ENCODE assay signal across 8 mouse cellular contexts in genomic region chr11:53301167-53301515, GRCm38 (mm10). TPM values are rescaled to one million over a fixed set of nuclear protein-coding genes. Genes with fewer than 3 reads are reported as not detected.
DNase-seq lines count a peak whose midpoint lies in the region; ATAC-seq lines count a peak whose summit lies in the region.

No protein-coding gene starts in this region.

- no peak for ATAC-seq in heart, embryonic 12.5 days (ENCODE audit: insufficient number of reproducible peaks, low FRiP score)
- no peak for ATAC-seq in hindbrain, embryonic 16.5 days
- no peak for ATAC-seq in midbrain, embryonic 11.5 days (ENCODE audit: low FRiP score)
- ATAC-seq in inflammation-experienced regulatory T-cells, adult 6 months: no peak

- H3K27ac ChIP-seq in heart, embryonic 12.5 days (ENCODE audit: poor library complexity, severe bottlenecking): peak overlapping the region; percentile 100
- peak overlapping the region; percentile 94 for H3K27ac ChIP-seq in hindbrain, embryonic 16.5 days (ENCODE audit: low read depth, low read length)
- H3K27ac ChIP-seq in midbrain, embryonic 11.5 days (ENCODE audit: low read depth, low read length): peak overlapping the region; percentile 95

- DNase-seq in heart, adult 8-10 months (ENCODE audit: low spot score): no peak
- DNase-seq in NIH3T3 (ENCODE audit: low read depth): peak; percentile 55
- no peak for DNase-seq in midbrain, embryonic 11.5 days (ENCODE audit: low spot score, missing footprints)
- no peak for DNase-seq in right cerebral cortex, postnatal 14 days
- DNase-seq in adrenal gland, postnatal 36 days: no peak

- no peaks in the 10 kb centered on the region for H3K9me3 ChIP-seq in heart, embryonic 12.5 days (replicated peaks)
- H3K9me3 ChIP-seq in hindbrain, embryonic 16.5 days (ENCODE audit: control insufficient read depth, low read length): no peaks in the 10 kb centered on the region
- H3K9me3 ChIP-seq in midbrain, embryonic 11.5 days (ENCODE audit: control insufficient read depth, low read length): no peaks in the 10 kb centered on the region

- H3K27me3 ChIP-seq in heart, embryonic 12.5 days (replicated peaks): no peaks in the 10 kb centered on the region
- H3K27me3 ChIP-seq in hindbrain, embryonic 16.5 days (replicated peaks; ENCODE audit: control insufficient read depth, insufficient read depth, low read length): no peaks in the 10 kb centered on the region
- H3K27me3 ChIP-seq in midbrain, embryonic 11.5 days (ENCODE audit: control insufficient read depth, insufficient read depth, low read length): no peaks in the 10 kb centered on the region

- H3K4me2 ChIP-seq in heart, embryonic 12.5 days: peak overlapping the region; percentile 75
- H3K4me2 ChIP-seq in hindbrain, embryonic 16.5 days (ENCODE audit: low read length): peak overlapping the region; percentile 83
- peak overlapping the region; percentile 78 for H3K4me2 ChIP-seq in midbrain, embryonic 11.5 days

- H3K4me1 ChIP-seq in heart, embryonic 12.5 days (replicated peaks): peaks cover 37% of the 10 kb centered on the region
- H3K4me1 ChIP-seq in hindbrain, embryonic 16.5 days (ENCODE audit: control insufficient read depth, insufficient read depth, low read depth, low read length): peaks cover 31% of the 10 kb centered on the region
- peaks cover 17% of the 10 kb centered on the region for H3K4me1 ChIP-seq in midbrain, embryonic 11.5 days (ENCODE audit: control insufficient read depth, insufficient read depth, low read length)

- 51% methylated on average over 9 of the region's 9 CpGs for WGBS in heart, embryonic 12.5 days
- WGBS in hindbrain, embryonic 16.5 days: 59% methylated on average over 9 of the region's 9 CpGs
- 54% methylated on average over 9 of the region's 9 CpGs for WGBS in midbrain, embryonic 11.5 days

- peak overlapping the region; percentile 88 for H3K4me3 ChIP-seq in heart, embryonic 12.5 days
- H3K4me3 ChIP-seq in hindbrain, embryonic 16.5 days (ENCODE audit: low read length): peak overlapping the region; percentile 89
- H3K4me3 ChIP-seq in midbrain, embryonic 11.5 days (ENCODE audit: low read depth, low read length): peak overlapping the region; percentile 98

- peak overlapping the region; percentile 77 for H3K9ac ChIP-seq in heart, embryonic 12.5 days
- H3K9ac ChIP-seq in hindbrain, embryonic 16.5 days (ENCODE audit: low read depth, low read length): peak overlapping the region; percentile 70
- H3K9ac ChIP-seq in midbrain, embryonic 11.5 days (ENCODE audit: low read length): peak overlapping the region; percentile 97

- peaks cover 9% of the 10 kb centered on the region for H3K36me3 ChIP-seq in heart, embryonic 12.5 days
- no peaks in the 10 kb centered on the region for H3K36me3 ChIP-seq in hindbrain, embryonic 16.5 days (ENCODE audit: control insufficient read depth, insufficient read depth, low read length)
- no peaks in the 10 kb centered on the region for H3K36me3 ChIP-seq in midbrain, embryonic 11.5 days (ENCODE audit: control insufficient read depth, insufficient read depth, low read length)

RNA-seq across cellular contexts. Expression of gene Hspa4, which starts 0.9 kb away (rescaled TPM):
- 82.4 and 84.2 TPM in 2 replicates for polyA plus RNA-seq in heart, embryonic 12.5 days (2016; fragmentation: Nextera tagmentation; extraction: Ambion mirVana)
- 100 to 1,000 TPM; 113 to 135 (median 122) TPM for total RNA-seq in heart, adult 8-10 months (2022)
- 41.0 and 41.5 TPM in 2 replicates for polyA plus RNA-seq in hindbrain, embryonic 16.5 days (2015; fragmentation: Nextera tagmentation; extraction: Ambion mirVana)
- 111 and 117 TPM in 2 replicates for polyA plus RNA-seq in midbrain, embryonic 11.5 days (2014; fragmentation: Nextera tagmentation; extraction: Ambion mirVana)
- 10 to 100 TPM; 30.1 to 36.3 (median 35.3) TPM for polyA plus RNA-seq in inflammation-experienced regulatory T-cells, adult 6 months (2017; shearing (Covaris generic))
- 100 to 1,000 TPM; 172 to 250 TPM for total RNA-seq in adrenal gland, postnatal 36 days (2021)

RNA-seq across cellular contexts. Expression of gene Zcchc10, which starts 23.3 kb away (rescaled TPM):
- 14.0 and 16.5 TPM in 2 replicates for polyA plus RNA-seq in heart, embryonic 12.5 days (2016; fragmentation: Nextera tagmentation; extraction: Ambion mirVana)
- 10 to 100 TPM in 1 of 4 experiments, 1 to 10 TPM in 3; 6.6 to 10.6 (median 6.7) TPM for total RNA-seq in heart, adult 8-10 months (2022)
- 11.9 and 14.3 TPM in 2 replicates for polyA plus RNA-seq in hindbrain, embryonic 16.5 days (2015; fragmentation: Nextera tagmentation; extraction: Ambion mirVana)
- polyA plus RNA-seq in midbrain, embryonic 11.5 days (2014; fragmentation: Nextera tagmentation; extraction: Ambion mirVana): 26.9 and 27.3 TPM in 2 replicates
- 10 to 100 TPM; 29.3 to 29.9 (median 29.4) TPM for polyA plus RNA-seq in inflammation-experienced regulatory T-cells, adult 6 months (2017; shearing (Covaris generic))
- 10 to 100 TPM; 11.0 to 13.3 TPM for total RNA-seq in adrenal gland, postnatal 36 days (2021)

RNA-seq across cellular contexts. Expression of gene Aff4, which starts 49.5 kb away (rescaled TPM):
- polyA plus RNA-seq in heart, embryonic 12.5 days (2016; fragmentation: Nextera tagmentation; extraction: Ambion mirVana): 53.0 and 53.9 TPM in 2 replicates
- total RNA-seq in heart, adult 8-10 months (2022): 10 to 100 TPM; 73.2 to 91.8 (median 82.4) TPM
- polyA plus RNA-seq in hindbrain, embryonic 16.5 days (2015; fragmentation: Nextera tagmentation; extraction: Ambion mirVana): 37.1 and 40.4 TPM in 2 replicates
- 43.5 and 43.7 TPM in 2 replicates for polyA plus RNA-seq in midbrain, embryonic 11.5 days (2014; fragmentation: Nextera tagmentation; extraction: Ambion mirVana)
- 10 to 100 TPM; 11.3 to 18.2 (median 14.1) TPM for polyA plus RNA-seq in inflammation-experienced regulatory T-cells, adult 6 months (2017; shearing (Covaris generic))
- 100 to 1,000 TPM; 157 to 207 TPM for total RNA-seq in adrenal gland, postnatal 36 days (2021)
